Mouse (Mus musculus) lung, postnatal 4 days (tissue): Measurements from ENCODE around the gene Btg1.

Source experiments
- DNase-seq, 2 experiments: peaks; one replicate each; pipeline ENCODE4 v3.0.0; 2021

The Btg1 gene

GRCm38 (mm10) chr10:96616709-96617116, at the start of gene Btg1:
Gene Btg1, plus strand, starts transcription at chr10:96617006.
- peak; percentile 100 for DNase-seq

GRCm38 (mm10) chr10:96569469-96569868, 47.3 kb upstream of the Btg1 start:
- no peak for DNase-seq

GRCm38 (mm10) chr10:96571176-96571575, 45.6 kb upstream of the Btg1 start:
- no peak for DNase-seq

GRCm38 (mm10) chr10:96574786-96575185, 42.0 kb upstream of the Btg1 start:
- no peak for DNase-seq

- DNase-seq = no peak
Measured at GRCm38 (mm10) chr10:96575338-96575737, 41.5 kb upstream of the Btg1 start.

GRCm38 (mm10) chr10:96578924-96579323, 37.9 kb upstream of the Btg1 start:
- DNase-seq = no peak

- DNase-seq = no peak
Measured at GRCm38 (mm10) chr10:96579436-96579835, 37.4 kb upstream of the Btg1 start.

- DNase-seq = no peak
Measured at GRCm38 (mm10) chr10:96580246-96580645, 36.6 kb upstream of the Btg1 start.

GRCm38 (mm10) chr10:96581232-96581631, 35.6 kb upstream of the Btg1 start:
- no peak for DNase-seq

- no peak for DNase-seq
Measured at GRCm38 (mm10) chr10:96586191-96586880, 30.5 kb upstream of the Btg1 start.

- DNase-seq = no peak
Measured at GRCm38 (mm10) chr10:96586881-96587217, 30.0 kb upstream of the Btg1 start.

- DNase-seq = no peak
Measured at GRCm38 (mm10) chr10:96588233-96588632, 28.6 kb upstream of the Btg1 start.

- DNase-seq = no peak
Measured at GRCm38 (mm10) chr10:96589781-96590180, 27.0 kb upstream of the Btg1 start.

- DNase-seq = no peak
Measured at GRCm38 (mm10) chr10:96592089-96592488, 24.7 kb upstream of the Btg1 start.

GRCm38 (mm10) chr10:96595435-96596132, 21.2 kb upstream of the Btg1 start:
- DNase-seq = no peak

GRCm38 (mm10) chr10:96596411-96596810, 20.4 kb upstream of the Btg1 start:
- DNase-seq = no peak

- no peak for DNase-seq
Measured at GRCm38 (mm10) chr10:96599641-96600040, 17.2 kb upstream of the Btg1 start.

GRCm38 (mm10) chr10:96601670-96602069, 15.1 kb upstream of the Btg1 start:
- DNase-seq = no peak

GRCm38 (mm10) chr10:96602339-96602738, 14.5 kb upstream of the Btg1 start:
- DNase-seq = no peak

GRCm38 (mm10) chr10:96605168-96605567, 11.6 kb upstream of the Btg1 start:
- DNase-seq = no peak

GRCm38 (mm10) chr10:96605856-96606255, 10.9 kb upstream of the Btg1 start:
- DNase-seq = no peak

- no peak for DNase-seq
Measured at GRCm38 (mm10) chr10:96607617-96608185, 9.1 kb upstream of the Btg1 start.

- no peak for DNase-seq
Measured at GRCm38 (mm10) chr10:96609356-96610345, 7.2 kb upstream of the Btg1 start.
